Mouse (Mus musculus): Measurements from ENCODE around the gene Cryga.

The Cryga gene

DNA sequence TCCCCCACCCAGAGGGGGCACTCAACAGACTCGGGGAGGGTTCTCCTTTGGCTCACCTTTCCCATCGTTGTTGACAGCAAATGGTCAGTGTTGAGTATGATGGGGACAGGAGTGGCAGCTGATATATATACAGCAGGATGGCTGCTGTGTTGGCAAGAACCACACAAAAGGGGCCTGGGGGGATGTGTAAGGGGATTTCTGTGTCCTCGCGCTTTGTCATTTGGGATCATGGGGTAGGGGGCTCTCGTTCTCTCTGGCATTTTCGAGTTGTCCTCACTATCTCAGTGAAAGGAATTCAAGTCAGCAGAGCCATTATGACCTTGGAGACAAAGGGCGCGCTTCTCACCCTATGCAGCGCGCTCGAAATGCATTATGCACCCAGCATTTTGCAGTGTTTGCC lies at the start of gene Cryga:
Gene Cryga, minus strand, starts transcription at position 101 of the 400 bp plus-strand sequence.
- no peak for DNase-seq (ENCODE audit: low spot score in 2 of 2)

DNA sequence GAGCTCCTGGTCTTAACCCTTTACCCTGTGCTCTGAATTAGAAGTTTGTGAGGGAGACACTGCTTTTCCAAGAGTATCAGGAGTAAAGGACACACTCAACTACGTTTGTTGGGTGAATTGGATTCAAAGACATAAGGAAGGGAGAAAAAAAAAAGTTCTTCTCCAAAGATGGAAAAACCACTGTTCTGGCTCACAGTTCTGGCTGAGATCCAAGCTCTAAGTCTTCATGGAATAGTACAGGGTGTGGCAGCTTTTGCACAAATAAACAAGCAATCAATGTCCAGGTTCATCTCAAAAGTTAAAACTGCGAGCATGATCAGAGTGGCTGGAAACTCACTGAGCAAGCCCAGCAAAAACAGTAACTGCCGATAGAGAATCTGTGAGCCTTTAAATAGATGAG lies 44.8 kb upstream of the Cryga start:
- DNase-seq (ENCODE audit: low spot score in 2 of 2) = no peak

- no peak for DNase-seq (ENCODE audit: low spot score in 2 of 2)
These were observed 44.2 kb upstream of the Cryga start for GRCm38 (mm10) chr1:65147326-65147725.

- DNase-seq (ENCODE audit: low spot score in 2 of 2) = no peak
These were observed 43.4 kb upstream of the Cryga start for GRCm38 (mm10) chr1:65146601-65147000.

DNA sequence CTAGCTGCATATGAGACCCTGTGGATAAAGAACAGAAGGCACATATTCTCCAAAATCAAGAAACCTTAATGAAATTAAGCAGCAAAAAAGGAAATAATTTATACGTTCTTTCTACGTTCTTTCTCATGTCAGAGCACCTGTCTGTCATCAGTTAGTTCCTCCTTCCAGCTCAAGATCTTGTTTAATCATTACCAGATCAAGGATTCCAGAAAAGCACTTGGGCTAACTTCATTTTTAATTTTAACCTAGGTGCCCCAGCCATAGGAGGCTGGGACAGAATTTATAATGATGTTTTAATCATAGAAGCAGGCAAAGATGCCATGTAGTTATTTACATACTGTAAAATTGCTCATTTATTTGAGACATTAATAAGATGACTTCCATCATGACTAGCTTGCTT lies 41.6 kb upstream of the Cryga start:
- no peak for DNase-seq (ENCODE audit: low spot score in 2 of 2)

- DNase-seq (ENCODE audit: low spot score in 2 of 2) = no peak
These were observed 34.4 kb upstream of the Cryga start for GRCm38 (mm10) chr1:65137560-65137959.

DNA sequence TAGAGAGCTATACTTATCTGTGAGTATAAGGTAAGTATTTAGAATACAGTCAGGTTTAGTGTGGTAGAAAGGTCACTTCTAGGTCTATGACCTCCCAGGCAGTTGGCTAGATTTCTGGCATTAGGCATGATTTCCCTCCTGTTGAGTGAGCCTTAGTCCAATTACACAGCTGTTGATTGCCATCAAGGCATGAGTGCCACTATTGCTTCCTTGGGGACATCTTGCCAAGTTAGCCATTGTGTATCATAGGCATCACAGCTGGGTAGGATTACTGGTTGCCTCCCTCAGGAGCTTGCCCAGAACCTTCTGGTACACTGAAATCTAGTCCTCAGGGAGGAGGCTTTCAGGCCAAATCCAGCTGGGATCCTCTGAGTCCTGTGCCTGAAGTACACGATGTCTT lies 29.7 kb upstream of the Cryga start:
- no peak for DNase-seq (ENCODE audit: low spot score in 2 of 2)

- DNase-seq (ENCODE audit: low spot score in 2 of 2) = no peak
These were observed 28.5 kb upstream of the Cryga start for GRCm38 (mm10) chr1:65131671-65132070.

- no peak for DNase-seq (ENCODE audit: low spot score in 2 of 2)
These were observed 27.1 kb upstream of the Cryga start for GRCm38 (mm10) chr1:65130226-65130625.

GRCm38 (mm10) chr1:65129634-65130180 lies 26.5 kb upstream of the Cryga start:
- DNase-seq (ENCODE audit: low spot score in 2 of 2) = no peak

DNA sequence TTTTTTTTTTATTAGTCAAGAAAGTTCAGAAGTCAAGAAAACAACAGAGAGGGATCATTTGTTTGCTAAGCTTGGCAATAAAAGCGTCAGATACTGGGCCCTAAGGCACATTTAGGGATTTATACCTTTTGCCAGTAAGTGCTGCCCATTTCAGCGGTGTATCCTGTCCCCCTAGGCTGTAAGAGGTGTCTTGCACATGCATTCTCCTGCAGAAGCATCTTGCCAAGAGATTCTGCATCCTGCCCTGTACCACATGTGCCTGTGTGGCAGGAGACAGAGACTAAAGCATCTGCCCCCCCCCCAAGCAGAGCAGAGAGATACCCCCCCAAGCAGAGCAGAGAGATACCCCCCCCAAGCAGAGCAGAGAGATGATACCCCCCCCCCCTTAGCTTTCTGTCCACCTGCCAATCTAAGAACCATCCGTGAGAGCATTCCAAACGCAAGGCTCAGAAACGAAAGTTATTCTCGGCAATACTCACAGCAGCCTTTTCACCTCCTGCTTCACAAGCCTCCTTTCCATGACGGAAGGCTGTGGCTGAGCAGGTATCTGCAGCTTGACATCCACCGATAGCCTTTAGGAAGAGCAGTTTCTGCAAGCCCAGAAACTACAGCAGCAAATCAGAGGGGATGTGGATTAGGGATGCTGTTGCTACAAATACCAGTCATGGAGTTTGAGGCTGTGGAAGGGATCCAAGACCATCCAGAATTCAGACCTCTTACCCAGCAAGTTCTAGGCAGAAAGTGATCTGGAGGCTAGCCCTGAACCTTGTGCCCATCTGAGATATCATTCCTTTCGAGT lies 19.6 kb upstream of the Cryga start, which contains the start of gene D630023F18Rik:
Gene D630023F18Rik, minus strand, starts transcription at position 641 of the 799 bp plus-strand sequence.
- peak; percentile 9 to 17 for DNase-seq (ENCODE audit: low spot score in 2 of 2)

- DNase-seq (ENCODE audit: low spot score in 2 of 2) = no peak
These were observed 16.3 kb upstream of the Cryga start, which contains the start of gene Gm28845 for GRCm38 (mm10) chr1:65119438-65119837. Gene Gm28845 (minus strand): TSS chr1:65119558.

DNA sequence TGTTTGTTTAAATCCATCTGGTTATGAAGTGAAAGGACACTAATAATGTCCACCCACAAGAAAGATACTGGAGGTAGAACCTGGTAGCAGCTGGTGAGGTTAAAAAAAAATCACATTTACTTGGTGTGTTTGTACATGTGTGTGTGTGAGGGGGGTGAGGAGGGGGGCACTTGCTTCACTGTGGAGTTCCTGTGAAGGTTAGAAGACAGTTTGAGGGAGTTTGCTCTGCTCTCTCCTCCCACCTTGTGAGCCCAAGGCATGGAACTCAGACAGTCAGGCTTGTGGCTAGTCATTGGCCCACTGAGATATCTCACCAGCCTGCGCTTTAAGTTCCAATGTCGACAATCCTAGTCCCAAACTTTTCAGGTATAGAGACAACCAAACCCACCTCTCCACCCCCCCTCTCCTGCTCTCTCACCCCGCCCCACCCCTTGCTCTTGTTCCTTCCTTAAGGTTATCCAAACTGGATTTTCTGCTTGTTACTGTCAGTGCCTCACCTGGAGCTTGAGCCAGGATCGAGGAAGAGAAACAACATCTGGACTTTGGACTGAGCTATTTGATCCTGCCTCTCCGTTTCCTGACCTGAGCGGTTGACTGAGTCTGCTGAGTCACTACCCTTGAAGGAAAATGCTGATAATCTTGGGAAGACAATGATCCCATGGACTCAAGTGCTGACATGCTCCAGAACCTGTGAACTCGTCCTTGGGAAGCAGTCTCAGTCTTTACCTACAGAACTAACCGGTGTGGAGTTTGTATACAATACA lies 15.2 kb upstream of the Cryga start:
- DNase-seq (ENCODE audit: low spot score in 2 of 2) = no peak

DNA sequence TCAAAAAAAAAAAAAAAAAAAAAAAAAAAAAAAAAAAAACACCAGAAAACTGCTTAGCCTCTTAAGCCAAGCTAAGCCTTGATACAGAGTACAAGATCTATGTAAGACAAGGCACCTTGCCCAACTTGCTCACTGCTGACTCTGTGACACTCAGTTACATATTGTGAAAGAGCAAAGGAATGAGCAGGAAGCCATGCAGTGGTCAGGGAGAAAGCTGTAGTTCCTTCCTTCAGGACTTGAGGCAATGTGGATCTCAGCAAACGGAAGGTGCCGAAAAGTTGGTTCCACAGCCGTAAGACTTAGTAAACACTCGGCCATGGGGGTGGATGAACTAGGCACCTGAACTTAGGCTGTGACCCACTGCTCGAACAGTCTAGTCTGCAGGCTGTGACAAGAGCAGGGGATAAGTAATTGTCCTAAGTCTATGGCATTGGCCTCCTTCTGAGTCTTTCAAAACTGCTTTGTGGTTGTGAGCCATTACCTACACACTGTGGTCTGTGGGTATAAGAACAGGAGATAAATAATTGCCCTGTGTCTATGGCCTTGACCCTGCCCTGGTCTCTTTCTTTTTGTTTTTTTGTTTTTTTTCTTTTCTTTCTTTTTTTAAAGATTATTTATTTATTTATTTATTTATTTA lies 10.5 kb upstream of the Cryga start:
- no peak for DNase-seq (ENCODE audit: low spot score in 2 of 2)

GRCm38 (mm10) chr1:65112807-65113196 lies 9.6 kb upstream of the Cryga start:
- no peak for DNase-seq (ENCODE audit: low spot score in 2 of 2)

DNA sequence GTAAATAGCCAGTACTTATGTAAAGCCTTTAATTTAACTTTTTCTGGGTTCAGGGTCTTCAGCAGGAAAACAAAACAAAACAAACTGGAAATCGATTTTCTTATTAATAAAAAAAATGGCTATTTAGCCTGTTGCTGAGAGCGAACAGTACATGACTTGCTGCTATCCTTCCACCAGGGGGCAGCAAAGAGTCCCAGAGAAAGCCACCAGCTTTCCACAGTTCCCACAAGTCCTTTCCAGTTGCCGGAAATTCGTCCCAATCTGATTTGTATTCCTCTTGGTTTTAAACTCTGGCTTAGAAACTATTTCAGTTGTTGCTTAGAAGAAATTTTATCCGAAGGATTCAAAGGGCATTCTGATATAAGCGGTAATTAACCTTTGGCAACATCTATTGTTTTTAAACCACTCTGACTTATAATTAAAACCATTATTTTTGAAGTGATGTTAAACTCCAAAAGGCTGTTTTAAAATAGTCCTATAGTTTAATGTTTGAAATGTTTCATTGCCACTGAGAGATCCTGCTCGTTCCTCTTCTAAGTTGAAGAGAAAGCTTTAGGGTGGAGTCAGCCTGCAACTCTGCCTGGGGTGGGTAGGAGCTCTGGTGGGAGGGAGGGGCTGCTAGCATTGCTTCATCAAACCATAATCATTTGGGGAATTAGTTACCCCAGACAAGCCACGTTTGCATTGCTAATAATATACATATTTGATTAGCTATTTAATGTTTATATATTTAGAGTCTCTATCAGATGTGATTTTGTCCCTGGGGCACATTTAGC lies 9.0 kb upstream of the Cryga start:
- peak in 1 of 2 experiments; percentile 62 for DNase-seq (ENCODE audit: low spot score in 2 of 2)

GRCm38 (mm10) chr1:65109756-65110435 lies 6.7 kb upstream of the Cryga start:
- no peak for DNase-seq (ENCODE audit: low spot score in 2 of 2)

GRCm38 (mm10) chr1:65109196-65109595 lies 6.0 kb upstream of the Cryga start:
- no peak for DNase-seq (ENCODE audit: low spot score in 2 of 2)

DNA sequence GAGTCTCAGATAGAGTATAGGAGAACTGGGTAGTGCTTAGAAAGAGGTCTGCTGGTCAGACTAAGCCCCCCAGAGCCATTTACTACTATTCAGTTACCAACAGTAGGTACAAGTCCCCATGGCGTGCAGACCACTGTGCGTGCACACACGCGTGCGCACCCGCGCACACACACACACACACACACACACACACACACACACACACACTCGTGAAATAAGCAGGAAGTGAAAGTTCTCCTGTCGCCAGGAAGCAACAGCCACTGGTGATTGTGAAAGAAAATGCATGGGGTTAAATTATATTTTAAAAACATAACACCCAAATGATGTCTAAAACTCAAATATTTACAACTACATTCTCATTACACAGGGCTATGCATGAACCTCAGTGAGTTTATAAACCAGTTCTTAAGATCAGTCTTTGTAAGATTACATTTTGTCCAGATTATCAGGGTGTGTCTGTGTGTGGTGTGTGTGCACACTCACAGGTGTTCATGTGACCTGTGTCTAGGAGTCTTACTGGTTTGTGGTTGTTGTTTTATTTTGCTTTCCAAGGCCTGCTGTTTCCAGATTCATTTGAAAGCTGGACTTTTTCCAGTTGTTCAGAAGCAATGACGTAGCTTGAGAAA lies 4.6 kb upstream of the Cryga start:
- no peak for DNase-seq (ENCODE audit: low spot score in 2 of 2)

GRCm38 (mm10) chr1:65096953-65097352 lies 6.2 kb downstream of the Cryga start:
- DNase-seq (ENCODE audit: low spot score in 2 of 2) = no peak

All from frontal cortex, postnatal 25 days (tissue).